Mouse (Mus musculus): Measurements from ENCODE around the gene Glb1l3. TPM values are rescaled to one million over a fixed set of nuclear protein-coding genes. Genes with fewer than 3 reads are reported as not detected.
A peak's percentile ranks its signal among the peaks of the same experiment; 100 is the strongest.
"Not testable (repeated sequence)": the region's sequence is repeated elsewhere in the genome, so short reads cannot be mapped to it uniquely, and the experiment has no call there.

Glb1l3 gene
- polyA plus RNA-seq (2014; fragmentation: Nextera tagmentation; extraction: Ambion mirVana), result 0.21 TPM in 1 of 2 replicates, not detected in the other

DNA sequence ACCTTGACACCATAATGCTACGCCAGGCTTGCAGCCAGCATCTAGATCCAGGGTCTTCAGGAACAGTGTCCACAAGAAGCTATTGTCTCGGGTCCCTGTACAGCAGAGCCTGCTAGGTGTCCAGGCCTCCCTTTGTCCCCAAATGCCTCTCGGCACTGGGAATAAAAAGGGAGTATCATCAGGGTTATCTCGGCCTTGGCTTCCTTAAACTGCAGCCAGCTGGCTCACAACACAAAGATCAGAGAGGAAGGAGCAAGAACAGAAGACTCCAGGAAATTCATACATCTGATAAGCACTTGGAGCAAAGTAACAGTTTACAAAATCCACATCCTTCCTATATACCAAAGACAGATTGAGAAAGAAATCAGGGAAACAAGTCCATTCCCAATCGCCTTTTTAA, at the start of gene Glb1l3:
Glb1l3 (minus strand) TSS at position 140 of the 400 bp plus-strand sequence.
- Histone ChIP-seq H3K36me3 (replicated peaks; ENCODE audit: control insufficient read depth, insufficient read depth) (no peaks in the 10 kb centered on the region), H3K4me1 (replicated peaks; ENCODE audit: control insufficient read depth, insufficient read depth, low read length) (no peaks in the 10 kb centered on the region), H3K27me3 (ENCODE audit: control insufficient read depth, insufficient read depth, low read length) (no peaks in the 10 kb centered on the region), H3K9me3 (ENCODE audit: control insufficient read depth, low read length) (no peaks in the 10 kb centered on the region), H3K9ac (no peak within 1 kb of the TSS), H3K27ac (no peak within 1 kb of the TSS), H3K4me2 (replicated peaks) (no peak within 1 kb of the TSS), H3K4me3 (replicated peaks; ENCODE audit: low read length) (no peak within 1 kb of the TSS)
- WGBS, result 84% methylated on average over 5 of the region's 5 CpGs
- no peak for ATAC-seq (ENCODE audit: low FRiP score)
- DNase-seq (ENCODE audit: low spot score), result no peak

DNA sequence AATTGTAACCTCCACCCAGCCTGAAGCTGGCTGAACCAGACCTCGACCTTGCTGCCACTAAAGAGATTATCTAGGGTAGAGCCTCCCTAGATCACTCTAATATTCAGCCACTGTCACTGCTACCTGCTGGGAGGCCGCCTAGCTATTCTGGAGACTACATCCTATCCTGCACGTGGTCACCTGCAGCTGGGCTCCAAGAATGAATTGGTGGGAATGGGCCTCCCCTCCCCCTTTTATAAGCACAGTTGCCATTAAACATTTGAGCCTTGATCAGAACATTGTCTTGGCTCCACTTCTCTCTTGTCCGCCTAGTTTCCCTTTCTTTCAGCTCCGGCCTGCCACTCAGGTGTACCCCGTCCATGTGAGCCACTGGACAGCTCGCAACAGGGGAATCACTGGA, 9.2 kb upstream of the Glb1l3 start:
- H3K4me3 ChIP-seq (replicated peaks; ENCODE audit: low read length); H3K4me1 ChIP-seq (replicated peaks; ENCODE audit: control insufficient read depth, insufficient read depth, low read length); H3K27me3 ChIP-seq (ENCODE audit: control insufficient read depth, insufficient read depth, low read length); H3K9me3 ChIP-seq (ENCODE audit: control insufficient read depth, low read length); H3K9ac ChIP-seq; DNase-seq (ENCODE audit: low spot score); H3K4me2 ChIP-seq (replicated peaks); H3K27ac ChIP-seq; ATAC-seq (ENCODE audit: low FRiP score); H3K36me3 ChIP-seq (replicated peaks; ENCODE audit: control insufficient read depth, insufficient read depth): not testable (repeated sequence)
- WGBS, result 84% methylated on average over 7 of the region's 7 CpGs

DNA sequence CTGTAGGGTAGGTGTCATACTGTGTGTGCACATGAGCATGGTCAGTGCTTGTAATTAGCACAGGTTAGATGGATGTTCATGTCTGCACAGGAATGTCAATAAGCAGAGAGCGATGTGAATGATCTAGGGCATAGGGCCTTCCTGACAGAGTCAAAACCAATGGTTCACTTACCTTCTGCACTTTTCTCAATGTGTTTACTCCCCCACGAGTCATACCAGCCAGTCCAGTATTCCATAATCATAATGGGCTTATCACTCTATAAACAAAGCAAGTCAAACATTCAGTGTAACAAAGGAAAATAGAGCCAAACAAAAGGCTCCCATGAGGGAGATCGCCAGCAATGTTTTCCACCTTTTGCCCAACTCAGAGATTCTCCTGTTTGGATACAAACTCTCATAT, 29.6 kb downstream of the Glb1l3 start:
- Histone ChIP-seq H3K4me3 (replicated peaks; ENCODE audit: low read length) (no peak overlapping the region), H3K27ac (no peak overlapping the region), H3K9ac (no peak overlapping the region), H3K36me3 (replicated peaks; ENCODE audit: control insufficient read depth, insufficient read depth) (no peaks in the 10 kb centered on the region), H3K4me1 (replicated peaks; ENCODE audit: control insufficient read depth, insufficient read depth, low read length) (no peaks in the 10 kb centered on the region), H3K27me3 (ENCODE audit: control insufficient read depth, insufficient read depth, low read length) (no peaks in the 10 kb centered on the region), H3K4me2 (replicated peaks) (no peak overlapping the region), H3K9me3 (ENCODE audit: control insufficient read depth, low read length) (no peaks in the 10 kb centered on the region)
- ATAC-seq (ENCODE audit: low FRiP score) (no peak), DNase-seq (ENCODE audit: low spot score) (no peak)
- 85% methylated on average over 3 of the region's 3 CpGs for WGBS

DNA sequence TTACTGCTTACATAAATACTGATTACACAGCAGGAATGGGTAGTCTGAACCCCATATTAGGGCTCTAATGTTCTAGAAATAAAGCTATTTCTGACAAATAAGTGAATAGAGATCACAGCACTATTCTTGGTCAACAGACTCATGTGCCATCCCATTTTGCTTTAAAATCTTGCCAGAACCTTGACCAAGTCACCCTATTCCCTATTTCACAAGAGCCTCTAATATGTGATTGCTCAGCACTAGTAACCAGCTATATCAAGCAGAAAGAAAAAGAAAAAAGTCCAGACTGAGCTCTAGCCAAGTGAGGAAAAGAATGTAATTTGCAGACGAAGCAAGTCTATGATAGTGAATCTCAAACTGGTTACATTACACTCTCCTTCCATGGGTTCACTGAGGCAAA, 40.7 kb downstream of the Glb1l3 start:
- no peak for ATAC-seq (ENCODE audit: low FRiP score)
- no peak for DNase-seq (ENCODE audit: low spot score)
- Histone ChIP-seq H3K36me3 (replicated peaks; ENCODE audit: control insufficient read depth, insufficient read depth) (no peaks in the 10 kb centered on the region), H3K27me3 (ENCODE audit: control insufficient read depth, insufficient read depth, low read length) (no peaks in the 10 kb centered on the region), H3K9ac (no peak overlapping the region), H3K27ac (no peak overlapping the region), H3K4me2 (replicated peaks) (no peak overlapping the region), H3K9me3 (ENCODE audit: control insufficient read depth, low read length) (no peaks in the 10 kb centered on the region), H3K4me1 (replicated peaks; ENCODE audit: control insufficient read depth, insufficient read depth, low read length) (no peaks in the 10 kb centered on the region), H3K4me3 (replicated peaks; ENCODE audit: low read length) (no peak overlapping the region)
- 79% methylated on average over 1 of the region's 1 CpGs for WGBS

DNA sequence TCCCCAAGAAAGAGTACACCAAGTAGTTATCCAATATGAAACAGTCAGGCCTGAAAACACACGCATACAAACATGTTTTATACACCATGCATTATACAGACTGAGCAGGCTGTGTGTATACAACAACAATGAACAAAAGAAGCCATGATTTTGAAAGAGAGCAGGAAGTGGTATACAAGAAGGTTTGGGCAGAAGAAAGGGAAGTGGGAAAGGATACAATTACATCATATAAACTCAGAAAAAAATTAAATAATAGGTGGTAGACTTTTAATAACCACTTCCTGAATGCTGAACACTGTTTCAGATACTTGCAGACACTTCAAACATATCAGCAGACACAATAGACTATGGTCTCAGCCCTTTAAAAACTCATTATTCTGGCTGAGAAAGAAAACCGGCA, 52.0 kb downstream of the Glb1l3 start:
- Histone ChIP-seq H3K4me1 (replicated peaks; ENCODE audit: control insufficient read depth, insufficient read depth, low read length) (0 out of 2 replicates have a peak, but pooled peaks cover 8% of the 10 kb centered on the region), H3K27ac (no peak overlapping the region), H3K9ac (no peak overlapping the region), H3K4me2 (replicated peaks) (no peak overlapping the region), H3K27me3 (ENCODE audit: control insufficient read depth, insufficient read depth, low read length) (no peaks in the 10 kb centered on the region), H3K9me3 (ENCODE audit: control insufficient read depth, low read length) (no peaks in the 10 kb centered on the region), H3K36me3 (replicated peaks; ENCODE audit: control insufficient read depth, insufficient read depth) (no peaks in the 10 kb centered on the region), H3K4me3 (replicated peaks; ENCODE audit: low read length) (no peak overlapping the region)
- ATAC-seq (ENCODE audit: low FRiP score) (no peak), DNase-seq (ENCODE audit: low spot score) (no peak)
- 83% methylated on average over 2 of the region's 2 CpGs for WGBS

DNA sequence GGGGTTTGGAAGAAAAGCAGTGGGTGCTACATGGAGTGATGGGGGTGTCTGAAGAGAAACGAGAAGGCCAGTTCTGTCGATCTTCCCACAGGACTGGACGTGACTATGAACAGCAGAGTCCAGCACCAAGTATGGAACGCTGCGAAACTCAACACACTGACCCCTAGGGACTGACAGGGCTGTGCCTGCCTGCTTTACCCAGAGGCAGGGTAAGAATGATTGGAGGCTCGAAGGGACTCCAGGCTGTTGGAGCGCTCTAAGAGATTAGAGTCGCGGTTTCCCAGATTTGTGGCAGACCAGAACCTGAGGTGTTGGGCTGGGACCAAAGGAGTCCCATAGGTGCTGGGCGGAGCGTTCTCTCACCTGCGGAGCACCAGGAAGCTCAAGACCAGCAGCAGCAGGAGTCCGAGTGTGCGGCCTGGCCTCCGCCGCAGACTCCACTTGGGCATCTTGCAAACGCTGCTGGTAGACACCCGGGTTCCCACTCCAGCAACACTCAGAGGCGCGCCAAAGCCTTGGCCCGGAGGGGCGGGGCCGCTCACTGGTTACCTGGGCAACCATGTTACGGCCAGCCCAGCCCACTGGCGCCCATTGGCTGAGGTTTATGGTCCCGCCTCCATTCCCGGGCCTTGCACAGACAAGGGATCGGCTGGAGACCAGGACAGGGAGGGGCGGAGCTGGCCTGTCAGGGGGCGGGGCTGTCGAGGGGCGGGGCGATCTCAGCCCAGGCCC, 54.6 kb downstream of the Glb1l3 start, which contains the start of gene Glb1l2:
Glb1l2 (minus strand) TSS at position 534 of the 732 bp plus-strand sequence.
- Histone ChIP-seq H3K27ac (no peak within 1 kb of the TSS), H3K27me3 (ENCODE audit: control insufficient read depth, insufficient read depth, low read length) (no peaks in the 10 kb centered on the region)
- WGBS, result under 1% methylated on average over 33 of the region's 33 CpGs

DNA sequence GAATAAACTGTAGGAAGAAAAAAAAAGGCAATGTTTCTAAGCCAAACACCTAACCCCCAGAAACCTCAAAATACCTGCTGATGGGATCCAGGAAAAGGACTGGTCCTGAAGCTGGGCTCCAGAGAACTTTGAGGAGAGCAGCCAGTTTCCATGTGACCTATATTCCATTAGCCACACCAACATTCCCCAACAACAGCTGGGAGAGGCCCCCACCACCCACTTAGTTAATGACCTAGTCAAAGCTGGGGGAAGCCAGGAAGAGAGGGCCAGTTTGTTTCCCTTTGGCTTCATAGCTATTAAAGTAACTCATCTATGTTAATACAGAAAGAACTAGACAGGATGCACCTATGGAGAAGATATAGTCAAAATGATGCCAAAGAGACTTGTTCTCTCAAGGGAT, 56.4 kb downstream of the Glb1l3 start:
- Histone ChIP-seq H3K9me3 (ENCODE audit: control insufficient read depth, low read length) (no peaks in the 10 kb centered on the region), H3K27ac (no peak overlapping the region), H3K9ac (no peak overlapping the region), H3K4me2 (replicated peaks) (no peak overlapping the region), H3K27me3 (ENCODE audit: control insufficient read depth, insufficient read depth, low read length) (no peaks in the 10 kb centered on the region), H3K4me3 (replicated peaks; ENCODE audit: low read length) (no peak overlapping the region), H3K36me3 (replicated peaks; ENCODE audit: control insufficient read depth, insufficient read depth) (no peaks in the 10 kb centered on the region), H3K4me1 (replicated peaks; ENCODE audit: control insufficient read depth, insufficient read depth, low read length) (0 out of 2 replicates have a peak, but pooled peaks cover 8% of the 10 kb centered on the region)
- DNase-seq (ENCODE audit: low spot score) (no peak), ATAC-seq (ENCODE audit: low FRiP score) (no peak)

More for the DNA sequence above, 54.6 kb downstream of the Glb1l3 start, which contains the start of gene Glb1l2:
- Histone ChIP-seq H3K4me1 (replicated peaks; ENCODE audit: control insufficient read depth, insufficient read depth, low read length) (0 out of 2 replicates have a peak, but pooled peaks cover 8% of the 10 kb centered on the region), H3K4me2 (replicated peaks) (peak within 1 kb of the TSS; percentile 78), H3K4me3 (replicated peaks; ENCODE audit: low read length) (peak within 1 kb of the TSS; percentile 43), H3K9me3 (ENCODE audit: control insufficient read depth, low read length) (no peaks in the 10 kb centered on the region), H3K36me3 (replicated peaks; ENCODE audit: control insufficient read depth, insufficient read depth) (no peaks in the 10 kb centered on the region), H3K9ac (peak within 1 kb of the TSS; percentile 50)
- DNase-seq (ENCODE audit: low spot score) (peak; percentile 87), ATAC-seq (ENCODE audit: low FRiP score) (peak; percentile 100)

DNA sequence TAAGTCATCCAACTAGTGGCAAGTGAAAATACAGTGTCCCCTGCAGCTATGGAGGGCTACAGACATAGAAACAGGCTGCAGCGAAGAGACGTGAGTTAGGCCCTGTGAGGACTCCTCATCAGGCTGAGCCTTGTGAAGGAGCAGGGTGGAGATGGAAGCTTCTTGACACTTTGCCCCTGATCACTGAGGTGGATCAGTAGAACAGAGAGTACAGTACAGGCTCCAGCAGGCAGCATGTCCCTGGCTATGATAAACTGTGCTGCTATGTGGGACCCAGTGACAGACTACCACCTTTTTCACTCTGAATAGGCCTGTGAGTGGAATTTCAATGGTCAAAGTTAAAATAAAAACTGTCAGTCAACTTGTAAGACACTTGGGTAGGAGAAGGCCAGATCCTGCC, 60.3 kb downstream of the Glb1l3 start:
- no peaks in the 10 kb centered on the region for H3K27me3 ChIP-seq (ENCODE audit: control insufficient read depth, insufficient read depth, low read length)

DNA sequence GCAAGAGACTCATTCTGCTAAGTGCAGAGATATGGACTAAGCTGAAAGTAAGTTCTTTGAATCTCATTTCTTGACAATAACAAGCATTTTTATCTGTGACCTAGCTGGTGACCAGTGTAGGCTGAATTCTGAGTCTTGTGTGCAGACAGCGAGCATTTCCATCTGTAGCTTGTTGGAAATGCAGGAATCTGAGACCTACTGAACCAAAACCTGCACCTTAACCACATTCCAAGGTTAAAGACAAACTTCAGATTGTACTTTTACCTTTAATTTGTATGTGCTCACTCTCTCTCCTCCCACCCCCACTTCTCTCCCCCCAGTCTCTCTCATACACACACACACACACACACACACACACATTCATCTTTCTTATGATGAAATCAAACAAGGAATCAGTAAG, 62.0 kb downstream of the Glb1l3 start:
- Histone ChIP-seq H3K4me2 (replicated peaks) (no peak overlapping the region), H3K4me1 (replicated peaks; ENCODE audit: control insufficient read depth, insufficient read depth, low read length) (no peaks in the 10 kb centered on the region), H3K27me3 (ENCODE audit: control insufficient read depth, insufficient read depth, low read length) (no peaks in the 10 kb centered on the region), H3K9ac (no peak overlapping the region), H3K9me3 (ENCODE audit: control insufficient read depth, low read length) (no peaks in the 10 kb centered on the region), H3K27ac (no peak overlapping the region), H3K4me3 (replicated peaks; ENCODE audit: low read length) (no peak overlapping the region), H3K36me3 (replicated peaks; ENCODE audit: control insufficient read depth, insufficient read depth) (no peaks in the 10 kb centered on the region)
- DNase-seq (ENCODE audit: low spot score) (no peak), ATAC-seq (ENCODE audit: low FRiP score) (no peak)
- WGBS, result 88% methylated on average over 1 of the region's 1 CpGs

More for the DNA sequence above, 60.3 kb downstream of the Glb1l3 start:
- no peaks in the 10 kb centered on the region for H3K36me3 ChIP-seq (replicated peaks; ENCODE audit: control insufficient read depth, insufficient read depth)
- ATAC-seq (ENCODE audit: low FRiP score) (no peak), DNase-seq (ENCODE audit: low spot score) (no peak)
- 93% methylated on average over 2 of the region's 2 CpGs for WGBS
- H3K27ac ChIP-seq, result no peak overlapping the region
- no peak overlapping the region for H3K4me2 ChIP-seq (replicated peaks)
- no peak overlapping the region for H3K4me3 ChIP-seq (replicated peaks; ENCODE audit: low read length)
- no peaks in the 10 kb centered on the region for H3K9me3 ChIP-seq (ENCODE audit: control insufficient read depth, low read length)
- H3K9ac ChIP-seq, result no peak overlapping the region
- H3K4me1 ChIP-seq (replicated peaks; ENCODE audit: control insufficient read depth, insufficient read depth, low read length), result no peaks in the 10 kb centered on the region

Data from hindbrain, embryonic 14.5 days (tissue).